ENCODE assay signal across 9 mouse cellular contexts in genomic region chr13:69991892-69992261, GRCm38 (mm10).
DNase-seq lines count a peak whose midpoint lies in the region; ATAC-seq lines count a peak whose summit lies in the region.
"Had no signal": no experiment of that assay in that cellular context is flagged by ENCODE, and none has a peak within 500 bp of the region (broad histone marks: within the 10 kb centered on the region; RNA-seq: fewer than 3 reads in every experiment).

No protein-coding gene starts in this region.

- DNase-seq in left cerebral cortex, adult 8-10 months (ENCODE audit: low spot score in 2 of 2), result peak; percentile 8 to 10
- DNase-seq in left cerebral cortex, postnatal 4 days, result no peak
- DNase-seq in left cerebral cortex, postnatal 14 days (ENCODE audit: low spot score in 2 of 2), result peak; percentile 18 to 47
- DNase-seq in right cerebral cortex, postnatal 14 days, result peak; percentile 18
- DNase-seq in urinary bladder, postnatal 36 days (ENCODE audit: low spot score in 2 of 2), result no peak
- DNase-seq in heart, postnatal 10 days, result no peak

- ATAC-seq in frontal cortex, adult (ENCODE audit: low TSS enrichment), result peak; percentile 50; the same call in 1 of the 2 replicates
- ATAC-seq: CD4-positive, CD25-positive, alpha-beta regulatory T cell, adult 4 months; Patski had no signal

- intact Hi-C loops in left cerebral cortex, postnatal 4 days (cut with DNase I), result loop anchor here (10.0 kb wide), 2 partner anchors 247 to 593 kb away; no protein-coding TSS in a partner anchor
- intact Hi-C loops in left cerebral cortex, postnatal 14 days (cut with DNase I), result loop anchor here (2.0 to 10.0 kb wide), 2 partner anchors 251 to 297 kb away; no protein-coding TSS in a partner anchor
- intact Hi-C loops in heart, postnatal 10 days (cut with DNase I), result loop anchor here (1.0 to 5.0 kb wide), 3 partner anchors 180 to 295 kb away; no protein-coding TSS in a partner anchor

Comparison
In these comparisons a context has a peak if more than half of its experiments do, and no peak if none do; other contexts are left out.
1. DNase-seq: peak in left cerebral cortex, adult 8-10 months (2 of 2), left cerebral cortex, postnatal 14 days (2 of 2) and right cerebral cortex, postnatal 14 days (single experiment); none in left cerebral cortex, postnatal 4 days (single experiment), urinary bladder, postnatal 36 days (0 of 2) and heart, postnatal 10 days (0 of 2).